Mouse (Mus musculus) stomach, postnatal 0 days (tissue): ENCODE results near the gene Lrriq4.

Experiments
- CTCF ChIP-seq: IDR thresholded peaks from 2 replicates; pipeline ENCODE4 v1.5.1; 2016; ENCODE audit warnings: antibody characterized with exemption, low read depth, mild to moderate bottlenecking, moderate library complexity
- EP300 ChIP-seq: optimal IDR thresholded peaks from 2 replicates; pipeline ENCODE3; 2016; ENCODE audit warnings: antibody characterized with exemption

- TF ChIP-seq EP300 (no peak), CTCF (no peak)
Observed at GRCm38 (mm10) chr3:30599711-30600545, 44.4 kb upstream of the Lrriq4 start, which contains the start of gene Actrt3.
